Mouse (Mus musculus): ENCODE measurements around the gene Phf21a.

GRCm38 (mm10) chr2:92052754-92053153, 40.2 kb upstream of the Phf21a start:
- TF ChIP-seq CTCF (IDR thresholded peaks at IDR 0.05; ENCODE audit: extremely low read depth, insufficient read length, insufficient replicate concordance, low read depth, low read length) (no peak), POLR2A (IDR thresholded peaks at IDR 0.05; ENCODE audit: low read depth, low read length) (no peak)

Measured in small intestine, adult 2 months (tissue).